Mouse (Mus musculus) neural tube, embryonic 15.5 days (tissue): ENCODE measurements around the gene Sapcd1. TPM values are rescaled to one million over a fixed set of nuclear protein-coding genes. Genes with fewer than 3 reads are reported as not detected.

Source experiments
- ATAC-seq: fragments of 200-750 bp; cut with Nextera tagmentation; 2 replicates; pipeline ENCODE4 v1.8.0; 2017; ENCODE audit warnings: mild to moderate bottlenecking, moderate TSS enrichment, moderate library complexity; ENCODE audit not compliant: low FRiP score
- H3K27ac ChIP-seq: fragments of 300-500 bp; sonication (generic); replicated peaks from 2 replicates; pipeline ENCODE4 v1.5.1; 2015; ENCODE audit warnings: mild to moderate bottlenecking, inconsistent platforms
- H3K27me3 ChIP-seq: fragments of 300-500 bp; sonication (generic); replicated peaks from 2 replicates; pipeline ENCODE4 v1.6.1; 2015; ENCODE audit warnings: inconsistent platforms
- H3K36me3 ChIP-seq: fragments of 300-500 bp; sonication (generic); 2 replicates; pipeline ENCODE4 v1.6.1; 2015; ENCODE audit warnings: inconsistent platforms
- H3K4me1 ChIP-seq: fragments of 300-500 bp; sonication (generic); 2 replicates; pipeline ENCODE4 v1.6.1; 2015; ENCODE audit warnings: inconsistent platforms
- H3K4me2 ChIP-seq: fragments of 300-500 bp; sonication (generic); 2 replicates; pipeline ENCODE4 v1.6.1; 2015; ENCODE audit warnings: inconsistent platforms, mild to moderate bottlenecking, moderate library complexity
- H3K4me3 ChIP-seq: fragments of 300-500 bp; sonication (generic); replicated peaks from 2 replicates; pipeline ENCODE4 v1.5.1; 2015; ENCODE audit warnings: mild to moderate bottlenecking, inconsistent platforms
- H3K9ac ChIP-seq: fragments of 300-500 bp; sonication (generic); replicated peaks from 2 replicates; pipeline ENCODE4 v1.6.1; 2015; ENCODE audit warnings: mild to moderate bottlenecking, inconsistent platforms
- H3K9me3 ChIP-seq: fragments of 300-500 bp; sonication (generic); replicated peaks from 2 replicates; pipeline ENCODE4 v1.6.1; 2016; ENCODE audit warnings: inconsistent platforms
- WGBS: fragments of 180-500 bp; shearing (Covaris S2); methylation state at CpG from one replicate; pipeline ENCODE4 v1.1.7; 2015; ENCODE audit warnings: mixed read lengths; 5-methylcytosine and 5-hydroxymethylcytosine counted together
- polyA plus RNA-seq: library from polyadenylated mRNA; unstranded; fragments of >200 nt; fragmentation: Nextera tagmentation; extraction: Ambion mirVana; gene quantifications from 2 replicates; pipeline ENCODE4 v1.2.1, GENCODE M21; 2015

Sapcd1 gene
- polyA plus RNA-seq, 1 experiment from 2014 or later, result 1.8 TPM

DNA sequence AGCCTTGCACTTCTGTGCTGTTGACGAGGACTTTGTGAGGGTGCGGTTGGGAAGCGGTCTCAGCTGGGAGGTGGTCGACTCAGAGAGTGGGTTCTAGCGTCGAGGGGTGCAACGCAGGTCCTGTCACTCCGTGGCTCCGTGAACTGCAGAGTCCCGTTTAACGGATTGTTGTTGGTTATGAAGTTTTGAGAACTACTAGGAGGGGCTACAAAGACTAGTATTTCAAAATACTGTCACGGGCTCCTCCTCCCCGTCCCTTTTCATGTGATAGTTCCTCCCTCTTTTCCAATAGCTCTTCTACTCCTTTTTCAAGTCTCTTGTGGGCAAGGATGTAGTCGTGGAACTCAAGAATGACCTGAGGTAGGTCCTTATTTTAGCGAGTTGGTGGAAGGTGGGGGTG, 45.5 kb downstream of the Sapcd1 start:
- Histone ChIP-seq H3K36me3 (peaks cover 15% of the 10 kb centered on the region), H3K27me3 (no peaks in the 10 kb centered on the region), H3K9me3 (no peaks in the 10 kb centered on the region), H3K27ac (peak overlapping the region; percentile 99), H3K4me3 (peak overlapping the region; percentile 91), H3K4me2 (peak overlapping the region; percentile 95), H3K9ac (peak overlapping the region; percentile 95), H3K4me1 (peaks cover 26% of the 10 kb centered on the region)
- peak; percentile 37 for ATAC-seq
- WGBS, result under 1% methylated on average over 15 of the region's 15 CpGs

DNA sequence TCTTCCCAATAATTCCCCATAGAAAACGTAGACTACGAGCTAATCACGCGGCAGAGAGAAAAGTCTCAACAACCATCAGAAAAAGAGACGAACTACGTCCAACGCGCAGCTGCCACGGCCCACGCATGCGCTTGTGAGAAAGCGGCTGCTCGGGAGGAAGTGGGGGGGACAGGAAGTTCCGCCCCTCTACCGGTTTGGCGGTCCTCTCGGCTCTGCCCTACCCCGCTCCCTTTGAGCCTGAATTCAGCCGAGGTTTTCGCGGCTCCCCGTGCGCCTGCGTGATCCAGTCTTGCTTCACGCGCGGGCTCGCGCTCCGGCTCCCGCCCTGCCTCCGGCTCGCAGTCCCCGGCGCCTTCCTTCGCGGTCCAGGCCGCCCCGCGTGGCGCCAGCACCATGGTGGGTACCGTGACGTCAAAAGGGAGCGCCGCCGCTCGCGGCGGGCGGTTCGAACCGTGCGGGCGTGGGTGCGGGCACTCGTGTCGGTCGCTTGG, 46.1 kb downstream of the Sapcd1 start, which contains the start of gene Lsm2:
Gene Lsm2, plus strand, starts transcription at position 173 of the 491 bp plus-strand sequence.
- peak; percentile 95 for ATAC-seq
- under 1% methylated on average over 58 of the region's 58 CpGs for WGBS
- Histone ChIP-seq H3K9ac (peak within 1 kb of the TSS; percentile 95), H3K9me3 (no peaks in the 10 kb centered on the region), H3K4me3 (peak within 1 kb of the TSS; percentile 91), H3K36me3 (peaks cover 15% of the 10 kb centered on the region), H3K27me3 (no peaks in the 10 kb centered on the region), H3K27ac (peak within 1 kb of the TSS; percentile 99), H3K4me1 (peaks cover 26% of the 10 kb centered on the region), H3K4me2 (peak within 1 kb of the TSS; percentile 95)

DNA sequence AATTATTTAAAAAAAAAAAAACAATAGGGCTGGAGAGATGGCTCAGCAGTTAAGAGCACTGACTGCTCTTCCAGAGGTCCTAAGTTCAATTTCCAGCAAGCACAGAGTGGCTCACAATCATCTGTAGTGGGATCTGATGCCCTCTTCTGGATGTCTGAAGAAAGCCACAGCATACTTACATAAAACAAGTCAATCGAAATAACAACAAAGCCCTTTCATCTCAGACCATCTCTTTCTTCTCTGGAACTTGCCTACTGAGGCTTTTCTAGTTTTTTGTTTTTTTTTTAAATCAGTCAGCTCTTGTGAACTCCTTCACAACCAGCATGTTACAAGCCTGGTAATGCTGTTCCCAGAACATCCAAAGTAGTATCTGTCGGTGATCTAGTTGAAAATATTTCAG, 47.2 kb downstream of the Sapcd1 start:
- Histone ChIP-seq H3K4me2 (peak overlapping the region; percentile 95), H3K4me3 (peak overlapping the region; percentile 91), H3K27me3 (no peaks in the 10 kb centered on the region), H3K4me1 (peaks cover 26% of the 10 kb centered on the region), H3K27ac (peak overlapping the region; percentile 99), H3K9me3 (no peaks in the 10 kb centered on the region), H3K36me3 (peaks cover 7% of the 10 kb centered on the region), H3K9ac (peak overlapping the region; percentile 95)
- no peak for ATAC-seq
- 14% methylated on average over 2 of the region's 2 CpGs for WGBS

DNA sequence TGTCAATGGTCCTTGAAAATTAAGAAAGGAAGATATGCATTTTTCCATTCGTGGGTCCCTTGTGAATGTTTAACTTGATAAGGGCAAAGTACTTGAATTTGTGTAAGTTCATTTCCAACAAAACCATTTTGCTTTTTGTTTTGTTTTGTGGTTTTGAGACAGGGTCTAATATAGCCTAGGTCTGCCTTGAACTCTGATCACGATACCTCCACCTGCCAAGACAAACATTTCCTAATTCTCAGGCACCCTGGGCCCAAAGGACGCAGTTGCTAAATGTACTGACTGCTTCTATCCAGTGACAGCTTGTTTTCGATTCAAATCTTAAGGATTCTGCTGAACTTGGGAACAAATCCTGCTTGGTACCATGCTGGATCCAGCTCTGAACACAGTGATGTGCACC, 48.2 kb downstream of the Sapcd1 start:
- Histone ChIP-seq H3K27ac (no peak overlapping the region), H3K9ac (no peak overlapping the region), H3K27me3 (no peaks in the 10 kb centered on the region), H3K9me3 (no peaks in the 10 kb centered on the region), H3K4me2 (no peak overlapping the region), H3K36me3 (no peaks in the 10 kb centered on the region), H3K4me1 (peaks cover 26% of the 10 kb centered on the region), H3K4me3 (no peak overlapping the region)
- no peak for ATAC-seq
- WGBS, result 96% methylated on average over 4 of the region's 4 CpGs

DNA sequence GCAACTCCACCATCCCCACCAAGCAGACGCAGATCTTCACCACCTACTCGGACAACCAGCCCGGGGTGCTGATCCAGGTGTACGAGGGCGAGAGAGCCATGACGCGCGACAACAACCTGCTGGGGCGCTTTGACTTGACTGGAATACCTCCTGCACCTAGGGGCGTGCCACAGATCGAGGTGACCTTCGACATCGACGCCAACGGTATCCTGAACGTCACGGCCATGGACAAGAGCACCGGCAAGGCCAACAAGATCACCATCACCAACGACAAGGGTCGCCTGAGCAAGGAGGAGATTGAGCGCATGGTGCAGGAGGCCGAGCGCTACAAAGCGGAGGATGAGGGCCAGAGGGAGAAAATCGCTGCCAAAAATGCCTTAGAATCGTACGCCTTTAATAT, 49.6 kb downstream of the Sapcd1 start:
- Histone ChIP-seq H3K4me2 (no peak overlapping the region), H3K27me3 (no peaks in the 10 kb centered on the region), H3K27ac (no peak overlapping the region), H3K4me3 (no peak overlapping the region), H3K9me3 (no peaks in the 10 kb centered on the region), H3K36me3 (no peaks in the 10 kb centered on the region), H3K9ac (no peak overlapping the region), H3K4me1 (peaks cover 26% of the 10 kb centered on the region)
- no peak for ATAC-seq
- WGBS, result 90% methylated on average over 27 of the region's 27 CpGs

DNA sequence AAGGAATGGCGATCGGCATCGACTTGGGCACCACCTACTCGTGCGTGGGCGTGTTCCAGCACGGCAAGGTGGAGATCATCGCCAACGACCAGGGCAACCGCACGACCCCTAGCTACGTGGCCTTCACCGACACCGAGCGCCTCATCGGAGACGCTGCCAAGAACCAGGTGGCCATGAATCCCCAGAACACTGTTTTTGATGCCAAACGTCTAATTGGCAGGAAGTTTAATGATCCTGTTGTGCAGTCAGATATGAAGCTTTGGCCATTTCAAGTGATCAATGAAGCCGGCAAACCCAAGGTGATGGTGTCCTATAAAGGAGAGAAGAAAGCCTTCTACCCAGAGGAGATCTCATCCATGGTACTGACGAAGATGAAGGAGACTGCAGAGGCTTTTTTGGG, 50.8 kb downstream of the Sapcd1 start:
- no peak overlapping the region for H3K4me3 ChIP-seq
- H3K9ac ChIP-seq, result no peak overlapping the region
- no peaks in the 10 kb centered on the region for H3K9me3 ChIP-seq
- no peak overlapping the region for H3K4me2 ChIP-seq
- 94% methylated on average over 20 of the region's 20 CpGs for WGBS
- no peak overlapping the region for H3K27ac ChIP-seq
- no peak for ATAC-seq
- no peaks in the 10 kb centered on the region for H3K27me3 ChIP-seq
- H3K4me1 ChIP-seq, result peaks cover 23% of the 10 kb centered on the region
- H3K36me3 ChIP-seq, result no peaks in the 10 kb centered on the region

Other genes with a start within 250 kb of the Sapcd1 start
- not detected in 2 replicates for gene Cyp21a1, start 223.5 kb downstream of the Sapcd1 start, polyA plus RNA-seq
- gene Stk19, start 191.1 kb downstream of the Sapcd1 start, polyA plus RNA-seq, result 40.0 and 41.6 TPM in 2 replicates
- 58.9 and 64.8 TPM in 2 replicates for gene Dxo, start 191.0 kb downstream of the Sapcd1 start, polyA plus RNA-seq
- 56.6 and 57.4 TPM in 2 replicates for gene Skiv2l, start 177.8 kb downstream of the Sapcd1 start, polyA plus RNA-seq
- 77.4 and 77.8 TPM in 2 replicates for gene Nelfe, start 177.6 kb downstream of the Sapcd1 start, polyA plus RNA-seq
- gene Cfb, start 165.5 kb downstream of the Sapcd1 start, polyA plus RNA-seq, result 2.4 and 5.9 TPM in 2 replicates
- gene Zbtb12, start 148.5 kb downstream of the Sapcd1 start, polyA plus RNA-seq, result 9.6 and 10.6 TPM in 2 replicates
- gene Gm20547, start 146.0 kb downstream of the Sapcd1 start, polyA plus RNA-seq, result not detected in 2 replicates
- 1.7 and 4.0 TPM in 2 replicates for gene C2, start 129.8 kb downstream of the Sapcd1 start, polyA plus RNA-seq
- gene Ehmt2, start 129.5 kb downstream of the Sapcd1 start, polyA plus RNA-seq, result 80.4 and 81.2 TPM in 2 replicates
- 4.1 TPM in 1 of 2 replicates, not detected in the other for gene Slc44a4, start 113.5 kb downstream of the Sapcd1 start, polyA plus RNA-seq
- 39.1 and 43.5 TPM in 2 replicates for gene Neu1, start 96.8 kb downstream of the Sapcd1 start, polyA plus RNA-seq
- 0.54 and 0.84 TPM in 2 replicates for gene Hspa1b, start 68.8 kb downstream of the Sapcd1 start, polyA plus RNA-seq
- not detected in 2 replicates for gene Gm20481, start 58.1 kb downstream of the Sapcd1 start, polyA plus RNA-seq
- 12.8 and 13.2 TPM in 2 replicates for gene Hspa1a, start 55.9 kb downstream of the Sapcd1 start, polyA plus RNA-seq
- gene Hspa1l, start 55.3 kb downstream of the Sapcd1 start, polyA plus RNA-seq, result 1.4 and 1.5 TPM in 2 replicates
- 97.9 and 120 TPM in 2 replicates for gene Lsm2, start 46.2 kb downstream of the Sapcd1 start, polyA plus RNA-seq
- 57.8 and 83.6 TPM in 2 replicates for gene Vars, start 27.0 kb downstream of the Sapcd1 start, polyA plus RNA-seq
- 0.19 and 0.34 TPM in 2 replicates for gene Vwa7, start 11.4 kb downstream of the Sapcd1 start, polyA plus RNA-seq
- gene Msh5, start 18.7 kb upstream of the Sapcd1 start, polyA plus RNA-seq, result 2.0 and 3.3 TPM in 2 replicates
- gene Clic1, start 21.9 kb upstream of the Sapcd1 start, polyA plus RNA-seq, result 76.6 and 156 TPM in 2 replicates
- 244 and 261 TPM in 2 replicates for gene Ddah2, start 31.0 kb upstream of the Sapcd1 start, polyA plus RNA-seq
- gene Ly6g6c, start 37.4 kb upstream of the Sapcd1 start, polyA plus RNA-seq, result 0.19 TPM in 1 of 2 replicates, not detected in the other
- gene Mpig6b, start 38.2 kb upstream of the Sapcd1 start, polyA plus RNA-seq, result 0.17 and 0.24 TPM in 2 replicates
- 0.65 and 1.3 TPM in 2 replicates for gene Ly6g6e, start 48.9 kb upstream of the Sapcd1 start, polyA plus RNA-seq
- 0.74 and 2.8 TPM in 2 replicates for gene Ly6g6d, start 50.0 kb upstream of the Sapcd1 start, polyA plus RNA-seq
- 0.32 TPM in 1 of 2 replicates, not detected in the other for gene Ly6g6f, start 57.6 kb upstream of the Sapcd1 start, polyA plus RNA-seq
- 110 TPM in 2 replicates for gene Abhd16a, start 61.2 kb upstream of the Sapcd1 start, polyA plus RNA-seq
- not detected in 2 replicates for gene Ly6g5c, start 80.3 kb upstream of the Sapcd1 start, polyA plus RNA-seq
- 1.0 and 1.5 TPM in 2 replicates for gene Ly6g5b, start 87.4 kb upstream of the Sapcd1 start, polyA plus RNA-seq
- 22.4 and 22.8 TPM in 2 replicates for gene Gpank1, start 93.4 kb upstream of the Sapcd1 start, polyA plus RNA-seq
- gene Csnk2b, start 94.0 kb upstream of the Sapcd1 start, polyA plus RNA-seq, result 312 and 350 TPM in 2 replicates
- gene D17H6S53E, start 98.4 kb upstream of the Sapcd1 start, polyA plus RNA-seq, result 9.5 and 10.6 TPM in 2 replicates
- 0.20 and 0.84 TPM in 2 replicates for gene Apom, start 104.0 kb upstream of the Sapcd1 start, polyA plus RNA-seq
- 54.7 and 62.7 TPM in 2 replicates for gene Bag6, start 107.2 kb upstream of the Sapcd1 start, polyA plus RNA-seq
- gene Prrc2a, start 136.9 kb upstream of the Sapcd1 start, polyA plus RNA-seq, result 155 TPM in 2 replicates
- 12.1 and 12.3 TPM in 2 replicates for gene Aif1, start 148.1 kb upstream of the Sapcd1 start, polyA plus RNA-seq
- 8.3 and 12.1 TPM in 2 replicates for gene Lst1, start 160.4 kb upstream of the Sapcd1 start, polyA plus RNA-seq
- gene Ltb, start 166.4 kb upstream of the Sapcd1 start, polyA plus RNA-seq, result 0.63 and 7.3 TPM in 2 replicates
- gene Tnf, start 174.0 kb upstream of the Sapcd1 start, polyA plus RNA-seq, result 0.09 and 0.28 TPM in 2 replicates
- gene Lta, start 177.3 kb upstream of the Sapcd1 start, polyA plus RNA-seq, result 0.75 and 0.77 TPM in 2 replicates
- 0.40 TPM in 1 of 2 replicates, not detected in the other for gene Gm16181, start 192.8 kb upstream of the Sapcd1 start, polyA plus RNA-seq
- gene Atp6v1g2, start 205.6 kb upstream of the Sapcd1 start, polyA plus RNA-seq, result 116 and 126 TPM in 2 replicates
- gene Nfkbil1, start 207.8 kb upstream of the Sapcd1 start, polyA plus RNA-seq, result 11.2 and 12.1 TPM in 2 replicates
- 334 and 376 TPM in 2 replicates for gene Ddx39b, start 213.7 kb upstream of the Sapcd1 start, polyA plus RNA-seq
- gene H2-D1, start 234.7 kb upstream of the Sapcd1 start, polyA plus RNA-seq, result 143 and 196 TPM in 2 replicates